Mouse (Mus musculus) liver, postnatal 0 days (tissue): ENCODE measurements around the gene Rfxank.

ENCODE experiments used
- CTCF ChIP-seq: sonication (generic); IDR thresholded peaks from 2 replicates; pipeline ENCODE4 v1.5.1; 2016; ENCODE audit warnings: antibody characterized with exemption, low read depth
- EP300 ChIP-seq: IDR thresholded peaks from 2 replicates; pipeline ENCODE4 v1.6.1; 2016; ENCODE audit warnings: antibody characterized with exemption, low read depth, mild to moderate bottlenecking

- no peak for TF ChIP-seq EP300
- TF ChIP-seq CTCF = no peak
Observed at GRCm38 (mm10) chr8:70129309-70129952, 9.5 kb downstream of the Rfxank start.
